Mouse (Mus musculus) cerebellum, adult 11 months (tissue): ENCODE results near the gene Slc5a5.

Experiments used
- DNase-seq: peaks from one replicate; pipeline ENCODE4 v3.0.0; 2022

The Slc5a5 gene

DNA sequence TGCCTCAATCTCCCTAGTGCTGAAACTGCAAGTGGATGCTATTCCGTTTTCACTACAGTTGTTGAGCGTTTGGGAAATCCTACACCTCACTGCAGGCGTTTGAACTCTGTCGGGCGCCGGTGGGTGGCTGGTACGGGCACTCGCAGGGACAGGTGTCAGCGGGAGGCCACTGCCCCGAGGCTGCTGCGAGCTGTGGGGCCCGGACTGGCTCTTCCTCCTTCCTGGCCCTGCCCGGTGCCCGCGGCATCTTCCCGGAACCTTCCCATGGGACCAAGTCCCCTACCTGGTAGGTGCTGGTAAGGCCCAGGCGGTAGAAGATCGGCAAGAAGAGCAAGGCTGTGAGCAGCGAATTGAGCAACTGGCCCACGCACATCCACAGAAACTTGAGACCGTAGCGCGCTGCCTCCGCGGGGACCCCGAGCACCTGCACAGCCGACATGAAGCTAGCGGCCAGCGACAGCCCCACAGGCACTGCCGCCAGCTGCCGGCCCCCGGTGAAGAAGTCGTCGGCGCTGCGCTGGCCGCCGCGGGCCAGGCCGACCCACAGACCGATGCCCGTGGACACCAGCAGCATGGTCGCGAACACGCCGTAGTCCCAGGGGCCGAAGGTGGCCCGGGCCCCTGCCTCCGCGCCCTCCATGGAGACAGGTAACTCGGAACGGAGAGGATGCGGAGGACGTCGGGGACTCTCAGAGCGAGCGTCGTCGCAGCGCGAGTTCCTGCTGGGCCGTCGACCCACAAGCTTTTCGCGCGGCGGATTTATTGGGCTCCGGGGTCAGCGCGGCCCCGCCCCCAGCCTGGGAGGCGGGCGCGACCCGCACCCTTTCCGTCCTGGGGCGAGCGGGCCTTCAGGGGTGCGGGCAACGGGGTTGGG is at the start of gene Slc5a5:
TSS of gene Slc5a5 (minus strand) at position 736 of the 874 bp plus-strand sequence.
- DNase-seq = no peak

GRCm38 (mm10) chr8:70941478-70941877 is 48.9 kb upstream of the Slc5a5 start:
- no peak for DNase-seq

- DNase-seq = no peak
Measured at GRCm38 (mm10) chr8:70937200-70937599, 44.6 kb upstream of the Slc5a5 start.

- no peak for DNase-seq
Measured at GRCm38 (mm10) chr8:70934786-70935185, 42.2 kb upstream of the Slc5a5 start.

DNA sequence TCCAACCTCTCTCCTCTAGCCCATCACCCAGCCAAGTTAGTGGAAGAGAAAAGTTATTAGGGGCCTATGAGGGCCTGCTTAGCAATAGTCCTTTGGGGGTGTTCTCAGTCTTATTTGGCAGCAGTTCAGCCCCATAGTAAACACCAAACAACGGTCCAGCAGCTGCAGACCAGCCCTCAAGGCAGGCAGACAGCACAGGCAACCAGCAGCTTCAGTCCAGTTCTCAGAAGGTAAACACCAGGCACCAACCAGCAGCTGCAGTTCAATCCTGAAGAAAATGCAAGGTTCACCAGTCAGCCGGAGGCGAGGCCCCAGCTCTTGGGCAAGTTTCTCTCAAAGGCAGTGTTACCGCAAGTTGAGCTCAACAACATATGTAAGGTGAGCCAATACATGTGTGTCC is 40.5 kb upstream of the Slc5a5 start:
- no peak for DNase-seq

GRCm38 (mm10) chr8:70931731-70932130 is 39.2 kb upstream of the Slc5a5 start:
- DNase-seq = no peak

DNA sequence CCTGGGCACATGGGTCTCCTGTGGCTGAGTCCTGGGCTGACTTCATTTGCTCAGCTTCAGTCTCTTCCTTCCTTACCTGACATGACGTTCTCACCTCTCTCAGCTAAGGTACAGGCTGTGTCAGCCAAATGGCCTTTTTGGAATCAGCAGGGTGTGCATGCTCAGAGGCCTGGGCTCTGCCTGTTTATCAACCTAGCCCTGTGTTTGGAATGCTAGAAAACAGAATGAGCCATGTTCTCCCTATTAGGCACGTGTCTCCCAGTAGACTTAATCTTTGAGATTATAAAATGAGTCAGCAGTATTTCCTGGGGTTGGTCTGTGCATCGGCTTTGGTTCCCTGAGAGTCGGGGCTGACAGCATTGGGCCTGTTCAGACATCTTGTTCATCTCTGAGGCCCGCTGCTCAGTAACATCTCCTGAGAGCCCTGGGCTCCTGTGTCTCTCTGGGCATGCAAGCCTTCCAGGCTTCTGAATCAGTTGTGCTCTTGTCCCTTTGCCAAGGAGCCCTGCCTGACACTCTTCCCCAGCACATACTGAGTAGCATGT is 36.3 kb upstream of the Slc5a5 start:
- DNase-seq = no peak

DNA sequence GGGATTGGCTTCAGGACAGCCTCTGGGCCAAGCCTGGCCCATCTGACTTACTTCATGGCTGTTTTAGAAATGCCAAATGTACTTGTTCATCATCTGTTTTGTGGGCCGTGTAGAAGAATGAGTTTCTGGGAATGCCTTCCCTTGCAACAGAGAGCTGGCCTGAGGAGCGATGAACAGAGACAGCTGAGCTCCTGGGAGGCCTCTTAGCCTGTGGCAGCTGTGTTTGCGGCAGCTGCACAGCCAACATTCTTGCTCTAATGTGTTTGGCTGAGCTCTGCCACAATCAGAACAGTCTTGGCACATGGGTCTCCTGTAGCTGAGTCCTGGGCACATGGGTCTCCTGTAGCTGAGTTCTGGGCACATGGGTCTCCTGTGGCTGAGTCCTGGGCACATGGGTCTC is 35.5 kb upstream of the Slc5a5 start:
- DNase-seq = no peak

GRCm38 (mm10) chr8:70926396-70926795 is 33.8 kb upstream of the Slc5a5 start:
- DNase-seq = no peak

- no peak for DNase-seq
Measured at GRCm38 (mm10) chr8:70925754-70926153, 33.2 kb upstream of the Slc5a5 start.

GRCm38 (mm10) chr8:70924151-70924550 is 31.6 kb upstream of the Slc5a5 start:
- DNase-seq = no peak

- DNase-seq = no peak
Measured at GRCm38 (mm10) chr8:70920049-70920922, 27.7 kb upstream of the Slc5a5 start.

- no peak for DNase-seq
Measured at GRCm38 (mm10) chr8:70914704-70915103, 22.1 kb upstream of the Slc5a5 start.

DNA sequence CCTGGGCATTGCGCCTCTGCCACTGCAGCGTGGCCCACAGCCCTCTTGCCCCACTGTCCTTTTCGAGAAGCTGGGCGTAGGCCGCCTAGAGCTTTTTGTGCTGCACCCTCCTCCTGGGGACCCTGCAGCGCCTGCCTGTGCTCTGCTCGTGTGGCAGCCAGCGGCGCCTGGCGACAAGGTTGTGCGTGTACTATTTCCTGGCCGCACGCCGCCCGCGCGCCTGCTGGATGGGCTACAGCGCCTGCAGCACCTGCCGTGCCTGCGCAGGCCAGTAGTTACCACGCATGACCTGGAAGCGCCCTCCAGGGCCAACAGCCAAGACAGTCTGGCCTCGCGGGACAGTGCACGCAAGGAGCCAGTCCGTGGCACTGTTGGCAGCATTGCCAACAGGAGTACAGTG is 21.0 kb upstream of the Slc5a5 start:
- DNase-seq = no peak

DNA sequence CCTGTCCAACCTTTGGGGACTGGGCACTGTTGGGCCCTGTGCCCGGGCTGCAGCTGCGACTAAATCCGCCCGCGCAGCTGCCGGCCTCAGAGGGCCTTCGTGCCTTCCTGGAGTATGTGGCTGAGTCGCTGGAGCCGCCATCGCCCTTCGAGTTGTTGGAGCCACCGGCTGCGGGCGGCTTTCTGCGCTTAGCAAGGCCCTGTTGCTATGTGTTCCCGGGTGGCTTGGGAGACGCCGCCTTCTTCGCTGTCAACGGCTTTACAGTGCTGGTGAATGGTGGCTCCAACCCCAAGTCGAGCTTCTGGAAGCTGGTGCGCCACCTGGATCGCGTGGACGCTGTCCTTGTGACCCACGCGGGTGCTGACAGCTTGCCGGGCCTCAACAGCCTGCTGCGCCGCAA is 20.4 kb upstream of the Slc5a5 start:
- no peak for DNase-seq

- no peak for DNase-seq
Measured at GRCm38 (mm10) chr8:70911596-70911995, 19.0 kb upstream of the Slc5a5 start.

GRCm38 (mm10) chr8:70907518-70907917 is 15.0 kb upstream of the Slc5a5 start:
- no peak for DNase-seq

DNA sequence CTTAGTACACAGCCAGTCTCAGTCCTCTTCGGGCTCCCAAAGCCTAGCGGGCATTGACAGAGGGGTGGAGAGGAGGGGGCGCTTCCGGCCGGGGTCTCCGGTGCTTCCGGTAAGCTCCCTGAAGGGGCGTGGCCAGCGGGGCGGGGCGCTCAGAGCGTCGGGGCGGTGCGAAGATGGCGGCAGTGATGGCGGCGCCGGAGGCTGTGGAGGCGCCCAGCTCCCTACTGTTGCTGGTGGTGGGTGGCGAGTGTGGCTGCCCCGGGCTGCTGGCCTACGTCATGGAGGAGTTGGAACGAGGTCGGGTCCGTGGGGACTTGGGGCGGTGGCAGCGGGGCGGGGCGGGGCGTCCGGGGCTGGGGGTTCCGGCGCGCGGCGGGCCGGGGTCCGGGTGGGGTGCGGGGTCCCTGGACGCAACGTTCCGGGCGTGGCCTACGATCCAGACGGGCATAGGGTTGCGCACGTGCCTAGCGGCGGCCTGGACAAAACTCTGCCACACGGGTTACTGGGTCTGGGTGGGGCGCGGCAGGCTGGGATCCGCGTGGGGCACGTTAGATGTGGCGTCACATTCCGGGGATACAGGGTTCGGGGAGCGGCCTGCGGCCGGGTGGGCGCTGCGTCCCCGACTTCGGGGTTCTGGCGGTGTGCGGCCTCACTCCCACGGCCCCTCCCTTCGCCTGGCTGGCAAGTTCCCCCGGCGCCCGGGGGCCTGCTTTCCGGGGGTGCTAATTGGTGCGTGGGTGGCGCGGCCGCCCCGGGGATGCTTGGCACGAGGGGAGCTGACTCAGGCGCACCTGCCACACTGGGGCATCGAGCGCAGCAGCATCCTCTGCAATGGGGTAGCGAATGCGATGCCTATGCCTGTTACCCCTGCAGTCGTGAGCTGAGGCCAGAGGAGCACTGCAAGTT is 13.5 kb upstream of the Slc5a5 start, which contains the start of gene Map1s:
TSS of gene Map1s (plus strand) at position 102 of the 906 bp plus-strand sequence.
- DNase-seq = peak; percentile 81

DNA sequence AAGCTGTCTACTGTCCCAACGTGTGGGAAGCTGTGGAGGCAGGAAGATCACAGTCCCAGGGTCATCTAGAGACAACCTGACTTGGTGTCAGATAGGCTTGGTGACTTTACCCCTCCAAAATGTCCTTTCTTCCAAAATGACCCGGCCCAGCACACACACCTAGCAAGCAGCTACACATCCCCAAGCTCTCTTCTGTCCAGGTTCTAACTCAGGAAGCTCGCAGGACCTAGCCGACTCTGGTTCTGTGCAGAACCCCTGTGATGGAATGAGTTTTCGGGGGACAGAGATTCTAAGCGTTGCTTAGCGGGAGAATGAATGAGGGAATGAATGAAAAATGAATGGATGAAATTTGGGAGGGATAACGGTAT is 12.9 kb upstream of the Slc5a5 start:
- DNase-seq = no peak

GRCm38 (mm10) chr8:70904532-70904931 is 12.0 kb upstream of the Slc5a5 start:
- no peak for DNase-seq

DNA sequence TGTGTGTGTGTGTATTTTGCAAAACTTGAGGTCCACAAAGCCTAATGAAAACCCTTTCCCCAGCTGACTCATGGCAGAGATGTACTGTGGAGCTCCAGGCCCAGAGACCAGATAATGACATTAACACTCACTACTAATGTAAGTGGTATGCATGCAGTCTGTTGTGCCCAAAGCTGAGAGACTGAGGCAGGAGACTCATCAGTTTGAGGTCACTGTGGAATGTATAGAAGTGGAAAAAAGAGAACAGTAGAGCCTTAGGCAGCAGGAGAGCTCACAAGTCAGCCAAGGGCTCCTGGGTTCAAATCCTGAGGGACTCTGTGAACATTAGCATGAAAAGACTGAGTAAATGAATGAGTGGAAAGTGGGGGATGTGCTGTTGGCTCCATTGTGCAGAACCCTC is 11.0 kb upstream of the Slc5a5 start:
- no peak for DNase-seq

GRCm38 (mm10) chr8:70903112-70903511 is 10.6 kb upstream of the Slc5a5 start:
- DNase-seq = no peak
